In the genomic region with DNA sequence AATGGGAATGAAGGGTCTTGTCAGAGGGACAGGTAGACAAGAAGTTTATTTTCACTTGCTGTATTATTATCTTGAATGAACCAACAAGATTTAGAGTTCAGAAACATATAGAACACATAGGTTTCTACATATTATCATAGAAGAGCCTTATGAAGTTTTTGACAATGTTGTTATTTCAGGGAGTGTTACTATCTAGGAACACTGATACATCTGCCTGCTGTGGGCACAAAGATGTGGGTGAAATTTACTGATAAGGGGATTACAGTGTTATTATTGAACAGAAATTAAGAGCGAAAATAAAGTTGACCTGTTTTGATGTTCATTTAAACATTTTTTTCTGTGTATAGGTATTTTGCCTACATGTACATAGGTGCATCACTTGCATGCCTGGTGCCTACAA, we compare ENCODE assay signal across 22 mouse cellular contexts. TPM values are rescaled to one million over a fixed set of nuclear protein-coding genes. Genes with fewer than 3 reads are reported as not detected.
A peak's percentile ranks its signal among the peaks of the same experiment; 100 is the strongest.
DNase-seq lines count a peak whose midpoint lies in the region; ATAC-seq and TF ChIP-seq lines count a peak whose summit lies in the region.
"Had no signal": no experiment of that assay in that cellular context is flagged by ENCODE, and none has a peak within 500 bp of the region (broad histone marks: within the 10 kb centered on the region; RNA-seq: fewer than 3 reads in every experiment).

No protein-coding gene starts in this region.

- H3K9me3 ChIP-seq in midbrain, embryonic 11.5 days (ENCODE audit: control insufficient read depth, low read length), result no peaks in the 10 kb centered on the region
- H3K9me3 ChIP-seq in midbrain, embryonic 13.5 days, result no peaks in the 10 kb centered on the region
- H3K9me3 ChIP-seq in forebrain, embryonic 11.5 days (ENCODE audit: control insufficient read depth, low read length), result no peaks in the 10 kb centered on the region
- H3K9me3 ChIP-seq: embryonic facial prominence, embryonic 10.5 days; embryonic facial prominence, embryonic 12.5 days; forebrain, embryonic 12.5 days; G1E had no signal

- no peak for ATAC-seq in midbrain, embryonic 11.5 days (ENCODE audit: low FRiP score)
- no peak for ATAC-seq in midbrain, embryonic 13.5 days
- peak; percentile 61 for ATAC-seq in megakaryocyte progenitor cell, adult 5-6 weeks (replicated peaks; ENCODE audit: poor library complexity)
- no peak for ATAC-seq in forebrain, embryonic 11.5 days (replicated peaks; ENCODE audit: low FRiP score)
- ATAC-seq: CD4-positive, CD25-positive, alpha-beta regulatory T cell, adult 4 months; forebrain, embryonic 14.5 days; forebrain, embryonic 16.5 days had no signal

- no peak overlapping the region for H3K4me2 ChIP-seq in midbrain, embryonic 11.5 days
- H3K4me2 ChIP-seq in midbrain, embryonic 13.5 days (replicated peaks), result no peak overlapping the region
- H3K4me2 ChIP-seq in forebrain, embryonic 11.5 days (ENCODE audit: low read depth, low read length, severe bottlenecking), result no peak overlapping the region
- H3K4me2 ChIP-seq: embryonic facial prominence, embryonic 12.5 days; forebrain, embryonic 12.5 days had no signal

- no peaks in the 10 kb centered on the region for H3K36me3 ChIP-seq in midbrain, embryonic 11.5 days (ENCODE audit: control insufficient read depth, insufficient read depth, low read length)
- no peaks in the 10 kb centered on the region for H3K36me3 ChIP-seq in midbrain, embryonic 13.5 days
- H3K36me3 ChIP-seq in forebrain, embryonic 11.5 days (ENCODE audit: control insufficient read depth, insufficient read depth, low read length), result no peaks in the 10 kb centered on the region
- H3K36me3 ChIP-seq: forebrain, embryonic 12.5 days had no signal

- intact Hi-C loops in gastrocnemius, adult 2 months (cut with DNase I), result no loop called here

- DNase-seq in midbrain, embryonic 11.5 days (ENCODE audit: low spot score, missing footprints), result peak; percentile 8
- no peak for DNase-seq in gastrocnemius, adult 2 months
- DNase-seq in forebrain, embryonic 11.5 days (ENCODE audit: low spot score), result no peak
- DNase-seq: adrenal gland, adult 2 months; adrenal gland, postnatal 10 days; adrenal gland, postnatal 25 days; B cell, adult 2 months; cerebellum, adult 11-12 months; cerebellum, adult 2 months; cerebellum, adult 9-10 months; cerebellum, postnatal 10 days; cerebellum, postnatal 25 days had no signal

- no peak overlapping the region for H3K4me3 ChIP-seq in midbrain, embryonic 11.5 days (ENCODE audit: low read depth, low read length)
- no peak overlapping the region for H3K4me3 ChIP-seq in midbrain, embryonic 13.5 days (replicated peaks)
- no peak overlapping the region for H3K4me3 ChIP-seq in gastrocnemius, adult 2 months
- H3K4me3 ChIP-seq in forebrain, embryonic 11.5 days (ENCODE audit: low read depth, low read length), result no peak overlapping the region
- H3K4me3 ChIP-seq: embryonic facial prominence, embryonic 10.5 days; embryonic facial prominence, embryonic 12.5 days; forebrain, embryonic 12.5 days had no signal

- no peaks in the 10 kb centered on the region for H3K27me3 ChIP-seq in midbrain, embryonic 11.5 days (ENCODE audit: control insufficient read depth, insufficient read depth, low read length)
- 0 out of 2 replicates have a peak, but pooled peaks cover 3% of the 10 kb centered on the region for H3K27me3 ChIP-seq in midbrain, embryonic 13.5 days
- H3K27me3 ChIP-seq in forebrain, embryonic 11.5 days (ENCODE audit: control insufficient read depth, insufficient read depth, low read length), result no peaks in the 10 kb centered on the region
- H3K27me3 ChIP-seq: CH12.LX; embryonic facial prominence, embryonic 12.5 days; forebrain, embryonic 12.5 days had no signal

- no peak overlapping the region for H3K27ac ChIP-seq in midbrain, embryonic 11.5 days (ENCODE audit: low read depth, low read length)
- H3K27ac ChIP-seq in midbrain, embryonic 13.5 days, result no peak overlapping the region
- no peak overlapping the region for H3K27ac ChIP-seq in gastrocnemius, adult 2 months
- H3K27ac ChIP-seq in forebrain, embryonic 11.5 days (ENCODE audit: low read depth, low read length), result no peak overlapping the region
- H3K27ac ChIP-seq: embryonic facial prominence, embryonic 10.5 days; embryonic facial prominence, embryonic 12.5 days; forebrain, embryonic 12.5 days had no signal

- 92% methylated on average over 1 of the region's 1 CpGs for WGBS in midbrain, embryonic 11.5 days
- 100% methylated on average over 1 of the region's 1 CpGs for WGBS in midbrain, embryonic 13.5 days
- 100% methylated on average over 1 of the region's 1 CpGs for WGBS in forebrain, embryonic 11.5 days

- H3K9ac ChIP-seq in midbrain, embryonic 11.5 days (ENCODE audit: low read length), result no peak overlapping the region
- H3K9ac ChIP-seq in midbrain, embryonic 13.5 days (replicated peaks), result no peak overlapping the region
- no peak overlapping the region for H3K9ac ChIP-seq in forebrain, embryonic 11.5 days (ENCODE audit: low read length)
- H3K9ac ChIP-seq: embryonic facial prominence, embryonic 12.5 days; forebrain, embryonic 12.5 days had no signal

- peaks cover 6% of the 10 kb centered on the region; the same call in 1 of the 2 replicates for H3K4me1 ChIP-seq in midbrain, embryonic 11.5 days (ENCODE audit: control insufficient read depth, insufficient read depth, low read length)
- peaks cover 23% of the 10 kb centered on the region for H3K4me1 ChIP-seq in midbrain, embryonic 13.5 days (replicated peaks)
- H3K4me1 ChIP-seq in forebrain, embryonic 11.5 days (replicated peaks; ENCODE audit: control insufficient read depth, insufficient read depth, low read length), result no peaks in the 10 kb centered on the region; the same call in 1 of the 2 replicates

- TF ChIP-seq CTCF in gastrocnemius, adult 2 months (IDR thresholded peaks at IDR 0.05), result no peak

RNA-seq across cellular contexts. Expression of gene Lin52, which starts 45.6 kb away (rescaled TPM):
- 42.2 and 45.7 TPM in 2 replicates for polyA plus RNA-seq in midbrain, embryonic 11.5 days (2014; fragmentation: Nextera tagmentation; extraction: Ambion mirVana)
- 38.6 and 41.3 TPM in 2 replicates for polyA plus RNA-seq in midbrain, embryonic 13.5 days (2015; fragmentation: Nextera tagmentation; extraction: Ambion mirVana)
- 10.1 and 15.8 TPM in 2 replicates for total RNA-seq in megakaryocyte progenitor cell, adult 5-6 weeks (2015)
- total RNA-seq in megakaryocyte progenitor cell, adult 5-6 weeks (2017), result 14.2 and 21.0 TPM in 2 replicates
- total RNA-seq in gastrocnemius, adult 2 months (2021), result 10 to 100 TPM in 1 of 2 experiments, 1 to 10 TPM in 1; 10.0 to 10.7 TPM
- 36.5 and 38.6 TPM in 2 replicates for polyA plus RNA-seq in forebrain, embryonic 11.5 days (2014; fragmentation: Nextera tagmentation; extraction: Ambion mirVana)

RNA-seq across cellular contexts. Expression of gene Aldh6a1, which starts 46.0 kb away (rescaled TPM):
- 25.5 and 26.9 TPM in 2 replicates for polyA plus RNA-seq in midbrain, embryonic 11.5 days (2014; fragmentation: Nextera tagmentation; extraction: Ambion mirVana)
- polyA plus RNA-seq in midbrain, embryonic 13.5 days (2015; fragmentation: Nextera tagmentation; extraction: Ambion mirVana), result 28.9 and 29.9 TPM in 2 replicates
- total RNA-seq in megakaryocyte progenitor cell, adult 5-6 weeks (2015), result 16.3 and 17.2 TPM in 2 replicates
- total RNA-seq in megakaryocyte progenitor cell, adult 5-6 weeks (2017), result 9.1 and 12.0 TPM in 2 replicates
- total RNA-seq in gastrocnemius, adult 2 months (2021), result 100 to 1,000 TPM in 1 of 2 experiments, 10 to 100 TPM in 1; 93.1 to 128 TPM
- 20.8 and 21.0 TPM in 2 replicates for polyA plus RNA-seq in forebrain, embryonic 11.5 days (2014; fragmentation: Nextera tagmentation; extraction: Ambion mirVana)
